Mouse (Mus musculus): Measurements from ENCODE around the gene Fmo4. TPM values are rescaled to one million over a fixed set of nuclear protein-coding genes. Genes with fewer than 3 reads are reported as not detected.

The Fmo4 gene
- polyA plus RNA-seq, 2 experiments: 2.0 to 2.2 TPM

- H3K4me3 ChIP-seq (ENCODE audit: insufficient read depth in 1 of 2, low read depth in 2 of 2, low read length in 2 of 2): no peak overlapping the region
- no peaks in the 10 kb centered on the region for H3K36me3 ChIP-seq (replicated peaks; ENCODE audit: control insufficient read depth, insufficient read depth, low read depth)
- H3K9ac ChIP-seq (replicated peaks): no peak overlapping the region
- TF ChIP-seq CTCF (IDR thresholded peaks at IDR 0.05; ENCODE audit: low read depth) (no peak), EP300 (IDR thresholded peaks at IDR 0.05; ENCODE audit: low read depth) (no peak)
- no peaks in the 10 kb centered on the region for H3K27me3 ChIP-seq (ENCODE audit: control insufficient read depth, insufficient read depth, low read length)
- H3K4me2 ChIP-seq (ENCODE audit: low read depth): no peak overlapping the region
- no peak for DNase-seq (ENCODE audit: low read depth in 3 of 3, low spot score in 3 of 3)
- H3K27ac ChIP-seq: no peak overlapping the region
- no peak for ATAC-seq (ENCODE audit: insufficient read depth)
- 63% methylated on average over 5 of the region's 5 CpGs for WGBS (ENCODE audit: insufficient replicate concordance)
- H3K4me1 ChIP-seq (replicated peaks; ENCODE audit: control insufficient read depth in 2 of 2, insufficient read depth in 2 of 2, low read length in 1 of 2): no peaks in the 10 kb centered on the region
- H3K9me3 ChIP-seq (ENCODE audit: control insufficient read depth, low read length): no peaks in the 10 kb centered on the region
Observed at GRCm38 (mm10) chr1:162777943-162778538, 35.7 kb downstream of the Fmo4 start.

- TF ChIP-seq CTCF (IDR thresholded peaks at IDR 0.05; ENCODE audit: low read depth) (no peak), EP300 (IDR thresholded peaks at IDR 0.05; ENCODE audit: low read depth) (no peak)
- WGBS (ENCODE audit: insufficient replicate concordance): 50% methylated on average over 4 of the region's 4 CpGs
- Histone ChIP-seq H3K4me2 (ENCODE audit: low read depth) (no peak overlapping the region), H3K36me3 (replicated peaks; ENCODE audit: control insufficient read depth, insufficient read depth, low read depth) (no peaks in the 10 kb centered on the region), H3K27ac (no peak overlapping the region), H3K4me3 (ENCODE audit: insufficient read depth in 1 of 2, low read depth in 2 of 2, low read length in 2 of 2) (no peak overlapping the region), H3K4me1 (replicated peaks; ENCODE audit: control insufficient read depth in 2 of 2, insufficient read depth in 2 of 2, low read length in 1 of 2) (no peaks in the 10 kb centered on the region), H3K9ac (replicated peaks) (no peak overlapping the region), H3K27me3 (ENCODE audit: control insufficient read depth, insufficient read depth, low read length) (no peaks in the 10 kb centered on the region), H3K9me3 (ENCODE audit: control insufficient read depth, low read length) (no peaks in the 10 kb centered on the region)
- no peak for ATAC-seq (ENCODE audit: insufficient read depth)
- DNase-seq (ENCODE audit: low read depth in 3 of 3, low spot score in 3 of 3): no peak
Observed at GRCm38 (mm10) chr1:162773661-162774060, 40.1 kb downstream of the Fmo4 start.

GRCm38 (mm10) chr1:162771617-162772360 lies 42.0 kb downstream of the Fmo4 start:
- Histone ChIP-seq H3K36me3 (replicated peaks; ENCODE audit: control insufficient read depth, insufficient read depth, low read depth) (no peaks in the 10 kb centered on the region), H3K27me3 (ENCODE audit: control insufficient read depth, insufficient read depth, low read length) (no peaks in the 10 kb centered on the region), H3K9me3 (ENCODE audit: control insufficient read depth, low read length) (no peaks in the 10 kb centered on the region), H3K4me1 (replicated peaks; ENCODE audit: control insufficient read depth in 2 of 2, insufficient read depth in 2 of 2, low read length in 1 of 2) (no peaks in the 10 kb centered on the region), H3K4me2 (ENCODE audit: low read depth) (no peak overlapping the region), H3K27ac (no peak overlapping the region), H3K9ac (replicated peaks) (no peak overlapping the region), H3K4me3 (ENCODE audit: insufficient read depth in 1 of 2, low read depth in 2 of 2, low read length in 2 of 2) (no peak overlapping the region)
- DNase-seq (ENCODE audit: low read depth in 3 of 3, low spot score in 3 of 3) (no peak), ATAC-seq (ENCODE audit: insufficient read depth) (no peak)
- 66% methylated on average over 4 of the region's 4 CpGs for WGBS (ENCODE audit: insufficient replicate concordance)
- TF ChIP-seq EP300 (IDR thresholded peaks at IDR 0.05; ENCODE audit: low read depth) (no peak), CTCF (IDR thresholded peaks at IDR 0.05; ENCODE audit: low read depth) (no peak)

- DNase-seq (ENCODE audit: low read depth in 3 of 3, low spot score in 3 of 3) (no peak), ATAC-seq (ENCODE audit: insufficient read depth) (no peak)
- WGBS (ENCODE audit: insufficient replicate concordance): 57% methylated on average over 6 of the region's 6 CpGs
- no peak overlapping the region for H3K27ac ChIP-seq
- H3K27me3 ChIP-seq (ENCODE audit: control insufficient read depth, insufficient read depth, low read length): no peaks in the 10 kb centered on the region
- no peaks in the 10 kb centered on the region for H3K9me3 ChIP-seq (ENCODE audit: control insufficient read depth, low read length)
- no peaks in the 10 kb centered on the region for H3K4me1 ChIP-seq (replicated peaks; ENCODE audit: control insufficient read depth in 2 of 2, insufficient read depth in 2 of 2, low read length in 1 of 2)
- H3K9ac ChIP-seq (replicated peaks): no peak overlapping the region
- no peak overlapping the region for H3K4me2 ChIP-seq (ENCODE audit: low read depth)
- no peak overlapping the region for H3K4me3 ChIP-seq (ENCODE audit: insufficient read depth in 1 of 2, low read depth in 2 of 2, low read length in 2 of 2)
- no peaks in the 10 kb centered on the region for H3K36me3 ChIP-seq (replicated peaks; ENCODE audit: control insufficient read depth, insufficient read depth, low read depth)
- TF ChIP-seq CTCF (IDR thresholded peaks at IDR 0.05; ENCODE audit: low read depth) (no peak), EP300 (IDR thresholded peaks at IDR 0.05; ENCODE audit: low read depth) (no peak)
Observed at GRCm38 (mm10) chr1:162752009-162752408, 61.8 kb downstream of the Fmo4 start.

- TF ChIP-seq CTCF (IDR thresholded peaks at IDR 0.05; ENCODE audit: low read depth): no peak
- TF ChIP-seq EP300 (IDR thresholded peaks at IDR 0.05; ENCODE audit: low read depth): no peak
- DNase-seq (ENCODE audit: low read depth in 3 of 3, low spot score in 3 of 3) (no peak), ATAC-seq (ENCODE audit: insufficient read depth) (no peak)
- WGBS (ENCODE audit: insufficient replicate concordance): 63% methylated on average over 7 of the region's 7 CpGs
- H3K27me3 ChIP-seq (ENCODE audit: control insufficient read depth, insufficient read depth, low read length): no peaks in the 10 kb centered on the region
- H3K27ac ChIP-seq: no peak overlapping the region
- H3K4me2 ChIP-seq (ENCODE audit: low read depth): no peak overlapping the region
- no peaks in the 10 kb centered on the region for H3K9me3 ChIP-seq (ENCODE audit: control insufficient read depth, low read length)
- H3K9ac ChIP-seq (replicated peaks): no peak overlapping the region
- H3K4me3 ChIP-seq (ENCODE audit: insufficient read depth in 1 of 2, low read depth in 2 of 2, low read length in 2 of 2): no peak overlapping the region
- H3K4me1 ChIP-seq (replicated peaks; ENCODE audit: control insufficient read depth in 2 of 2, insufficient read depth in 2 of 2, low read length in 1 of 2): no peaks in the 10 kb centered on the region
- H3K36me3 ChIP-seq (replicated peaks; ENCODE audit: control insufficient read depth, insufficient read depth, low read depth): no peaks in the 10 kb centered on the region
Observed at GRCm38 (mm10) chr1:162749607-162750006, 64.2 kb downstream of the Fmo4 start.
